Mouse (Mus musculus): Measurements from ENCODE around the gene Mettl6. TPM values are rescaled to one million over a fixed set of nuclear protein-coding genes. Genes with fewer than 3 reads are reported as not detected.

The Mettl6 gene
- polyA plus RNA-seq, 1 experiment from 2014 or later, result 58.4 TPM

Other genes with a start within 250 kb of the Mettl6 start
- gene Phf7, start 243.7 kb downstream of the Mettl6 start, polyA plus RNA-seq (2015; fragmentation: Nextera tagmentation; extraction: Ambion mirVana), result 12.6 and 13.3 TPM in 2 replicates
- gene Bap1, start 243.6 kb downstream of the Mettl6 start, polyA plus RNA-seq (2015; fragmentation: Nextera tagmentation; extraction: Ambion mirVana), result 92.1 and 96.8 TPM in 2 replicates
- 7.6 and 8.5 TPM in 2 replicates for gene Dnah1, start 171.1 kb downstream of the Mettl6 start, polyA plus RNA-seq (2015; fragmentation: Nextera tagmentation; extraction: Ambion mirVana)
- 43.6 and 44.4 TPM in 2 replicates for gene Capn7, start 158.4 kb downstream of the Mettl6 start, polyA plus RNA-seq (2015; fragmentation: Nextera tagmentation; extraction: Ambion mirVana)
- 30.2 and 33.1 TPM in 2 replicates for gene Sh3bp5, start 59.0 kb downstream of the Mettl6 start, polyA plus RNA-seq (2015; fragmentation: Nextera tagmentation; extraction: Ambion mirVana)
- 23.8 and 25.7 TPM in 2 replicates for gene Eaf1, start 641 bp downstream of the Mettl6 start, polyA plus RNA-seq (2015; fragmentation: Nextera tagmentation; extraction: Ambion mirVana)
- gene Colq, start 96.3 kb upstream of the Mettl6 start, polyA plus RNA-seq (2015; fragmentation: Nextera tagmentation; extraction: Ambion mirVana), result 2.5 and 2.8 TPM in 2 replicates
- gene Gm49387, start 145.8 kb upstream of the Mettl6 start, polyA plus RNA-seq (2015; fragmentation: Nextera tagmentation; extraction: Ambion mirVana), result 2.7 and 3.2 TPM in 2 replicates
- gene Btd, start 146.0 kb upstream of the Mettl6 start, polyA plus RNA-seq (2015; fragmentation: Nextera tagmentation; extraction: Ambion mirVana), result 36.4 and 39.4 TPM in 2 replicates
- 20.3 and 24.4 TPM in 2 replicates for gene Hacl1, start 146.2 kb upstream of the Mettl6 start, polyA plus RNA-seq (2015; fragmentation: Nextera tagmentation; extraction: Ambion mirVana)

Measured in kidney, embryonic 15.5 days (tissue).